ENCODE assay signal across 22 mouse cellular contexts in genomic region chr16:11809615-11810014, GRCm38 (mm10).
A peak's percentile ranks its signal among the peaks of the same experiment; 100 is the strongest.
DNase-seq lines count a peak whose midpoint lies in the region; ATAC-seq and TF ChIP-seq lines count a peak whose summit lies in the region.
"Had no signal": no experiment of that assay in that cellular context is flagged by ENCODE, and none has a peak within 500 bp of the region (broad histone marks: within the 10 kb centered on the region; RNA-seq: fewer than 3 reads in every experiment).

No protein-coding gene starts in this region.

- no peak for TF ChIP-seq CTCF in ES-Bruce4 (IDR thresholded peaks at IDR 0.05; ENCODE audit: low read depth, low read length)

- DNase-seq in cerebellum, adult 11-12 months: peak; percentile 20
- no peak for DNase-seq in cerebellum, postnatal 4 days (ENCODE audit: low spot score in 2 of 2)
- peak; percentile 11 for DNase-seq in ZHBTc4 (ENCODE audit: low read depth, low spot score)
- DNase-seq in cerebellum, postnatal 25 days: peak; percentile 20 to 53
- no peak for DNase-seq in heart, postnatal 4 days
- DNase-seq: adrenal gland, postnatal 10 days; gastrocnemius, postnatal 14 days; heart, adult 2 months; heart, postnatal 14 days; kidney, adult 11 months; kidney, adult 9 months had no signal

- ATAC-seq in megakaryocyte, adult 5-6 weeks (ENCODE audit: poor library complexity, severe bottlenecking): no peak
- ATAC-seq in intestine, embryonic 15.5 days: no peak
- ATAC-seq: forebrain, embryonic 16.5 days; inflammation-experienced regulatory T-cells, adult 6 months had no signal

- H3K4me1 ChIP-seq in ES-Bruce4 (ENCODE audit: control insufficient read depth, insufficient read depth, low read length): no peaks in the 10 kb centered on the region
- no peaks in the 10 kb centered on the region for H3K4me1 ChIP-seq in intestine, embryonic 15.5 days (replicated peaks)
- H3K4me1 ChIP-seq: embryonic facial prominence, embryonic 12.5 days; heart, embryonic 15.5 days had no signal

- 0 out of 2 replicates have a peak, but pooled peaks have one; percentile 14 for TF ChIP-seq EP300 in ES-Bruce4 (IDR thresholded peaks at IDR 0.05; ENCODE audit: insufficient read depth, low read depth, low read length)

- no peak overlapping the region for H3K4me2 ChIP-seq in intestine, embryonic 15.5 days (replicated peaks)
- H3K4me2 ChIP-seq: embryonic facial prominence, embryonic 12.5 days; forebrain, embryonic 12.5 days; heart, embryonic 11.5 days; heart, embryonic 15.5 days; hindbrain, embryonic 15.5 days had no signal

- no peak overlapping the region for H3K4me3 ChIP-seq in ES-Bruce4 (ENCODE audit: low read depth, low read length)
- H3K4me3 ChIP-seq in intestine, embryonic 15.5 days (replicated peaks): no peak overlapping the region
- H3K4me3 ChIP-seq: embryonic facial prominence, embryonic 12.5 days; forebrain, embryonic 12.5 days; heart, adult 2 months; heart, embryonic 15.5 days; hindbrain, embryonic 10.5 days; hindbrain, embryonic 15.5 days had no signal

- no peaks in the 10 kb centered on the region for H3K27me3 ChIP-seq in ES-Bruce4 (ENCODE audit: control insufficient read depth, insufficient read depth, low read length, poor library complexity, severe bottlenecking)
- no peaks in the 10 kb centered on the region for H3K27me3 ChIP-seq in intestine, embryonic 15.5 days (replicated peaks)
- H3K27me3 ChIP-seq: embryonic facial prominence, embryonic 12.5 days; forebrain, embryonic 12.5 days; heart, embryonic 15.5 days; hindbrain, embryonic 15.5 days had no signal

- no peak for TF ChIP-seq POLR2A in ES-Bruce4 (IDR thresholded peaks at IDR 0.05; ENCODE audit: insufficient read depth, low read length)

- H3K9me3 ChIP-seq in ES-Bruce4 (replicated peaks; ENCODE audit: control insufficient read depth, insufficient read depth, low read length, poor library complexity, severe bottlenecking): no peaks in the 10 kb centered on the region
- no peaks in the 10 kb centered on the region for H3K9me3 ChIP-seq in intestine, embryonic 15.5 days
- H3K9me3 ChIP-seq: embryonic facial prominence, embryonic 12.5 days; forebrain, embryonic 12.5 days; heart, embryonic 15.5 days; hindbrain, embryonic 10.5 days; hindbrain, embryonic 15.5 days had no signal

- no peak overlapping the region for H3K9ac ChIP-seq in ES-Bruce4 (ENCODE audit: low read depth, poor library complexity, severe bottlenecking)
- no peak overlapping the region for H3K9ac ChIP-seq in intestine, embryonic 15.5 days
- H3K9ac ChIP-seq: embryonic facial prominence, embryonic 12.5 days; forebrain, embryonic 12.5 days; heart, embryonic 15.5 days; hindbrain, embryonic 15.5 days had no signal

- no peak overlapping the region for H3K27ac ChIP-seq in ES-Bruce4 (ENCODE audit: insufficient read depth, low read length)
- H3K27ac ChIP-seq in intestine, embryonic 15.5 days: no peak overlapping the region
- H3K27ac ChIP-seq: embryonic facial prominence, embryonic 12.5 days; forebrain, embryonic 12.5 days; heart, adult 2 months; heart, embryonic 15.5 days; hindbrain, embryonic 10.5 days; hindbrain, embryonic 15.5 days had no signal

- 64% methylated on average over 8 of the region's 8 CpGs for WGBS in intestine, embryonic 15.5 days

- H3K36me3 ChIP-seq in ES-Bruce4 (ENCODE audit: control insufficient read depth, insufficient read depth, low read length, poor library complexity, severe bottlenecking): no peaks in the 10 kb centered on the region
- no peaks in the 10 kb centered on the region for H3K36me3 ChIP-seq in intestine, embryonic 15.5 days
- H3K36me3 ChIP-seq: embryonic facial prominence, embryonic 12.5 days; forebrain, embryonic 12.5 days; hindbrain, embryonic 10.5 days; hindbrain, embryonic 15.5 days had no signal

Comparison
In these comparisons a context has a peak if more than half of its experiments do, and no peak if none do; other contexts are left out.
1. DNase-seq: peak in cerebellum, adult 11-12 months (single experiment), ZHBTc4 (single experiment) and cerebellum, postnatal 25 days (2 of 2); none in cerebellum, postnatal 4 days (0 of 2) and heart, postnatal 4 days (single experiment).